Mouse (Mus musculus) testis, adult 2 months (tissue): ENCODE measurements around the gene Spic. TPM values are rescaled to one million over a fixed set of nuclear protein-coding genes. Genes with fewer than 3 reads are reported as not detected.

Experiments
- H3K27ac ChIP-seq: fragments of 200-500 bp; 2 replicates; pipeline ENCODE4 v1.5.1; 2012; ENCODE audit warnings: low read depth, low read length; ENCODE audit not compliant: control insufficient read depth, insufficient read depth
- H3K27me3 ChIP-seq: fragments of 200-500 bp; 2 replicates; pipeline ENCODE4 v1.6.1; 2012; ENCODE audit warnings: mild to moderate bottlenecking, low read length, moderate library complexity; ENCODE audit not compliant: control insufficient read depth, insufficient read depth
- H3K36me3 ChIP-seq: fragments of 200-500 bp; 2 replicates; pipeline ENCODE4 v1.6.1; 2012; ENCODE audit warnings: mild to moderate bottlenecking, low read length; ENCODE audit not compliant: control insufficient read depth, insufficient read depth
- H3K4me1 ChIP-seq: fragments of 200-500 bp; 2 replicates; pipeline ENCODE4 v1.6.1; 2012; ENCODE audit warnings: low read length; ENCODE audit not compliant: control insufficient read depth, insufficient read depth
- H3K4me3 ChIP-seq: fragments of 200-500 bp; 2 replicates; pipeline ENCODE4 v1.5.1; 2012; ENCODE audit warnings: low read depth, mild to moderate bottlenecking, low read length, moderate library complexity, mixed read lengths; ENCODE audit not compliant: control insufficient read depth
- CTCF ChIP-seq: fragments of 200-500 bp; IDR thresholded peaks from 2 replicates; pipeline ENCODE4 v1.5.1; 2012; ENCODE audit warnings: low read depth, mild to moderate bottlenecking, inconsistent platforms, low read length, moderate library complexity; ENCODE audit not compliant: control insufficient read depth, insufficient read depth, insufficient replicate concordance
- POLR2A ChIP-seq: fragments of 200-500 bp; IDR thresholded peaks from 2 replicates; pipeline ENCODE4 v1.6.1; 2012; ENCODE audit warnings: low read depth, mild to moderate bottlenecking, inconsistent platforms, low read length, moderate library complexity; ENCODE audit not compliant: control insufficient read depth
- polyA plus RNA-seq: library from polyadenylated mRNA; depleted of rRNA; stranded (reverse); fragments of >200 nt; gene quantifications from 2 replicates; pipeline ENCODE4 v1.2.3, GENCODE M21; 2012; rRNA removed

Spic gene
- polyA plus RNA-seq = not detected in 2 replicates

DNA sequence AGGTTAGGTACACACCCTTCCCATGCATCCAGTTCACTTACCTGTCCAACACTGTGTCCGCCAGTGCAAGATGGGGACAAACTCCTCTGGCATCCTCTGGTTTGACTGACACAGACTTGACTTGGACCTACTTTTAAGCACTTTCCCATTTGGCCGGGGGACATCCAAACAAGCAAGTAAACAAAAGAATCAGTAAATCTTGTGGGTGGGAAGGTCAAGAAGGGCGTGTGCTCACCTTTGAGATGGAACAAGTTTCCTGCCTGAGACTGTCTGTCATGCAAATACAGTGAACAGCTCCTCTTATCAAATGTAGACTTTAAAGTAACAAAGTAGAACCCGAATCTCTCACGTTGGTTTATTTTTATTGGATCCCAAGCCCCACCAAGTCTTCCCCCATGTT, at the start of gene Spic:
Gene Spic, minus strand, starts transcription at position 91 of the 400 bp plus-strand sequence.
- no peaks in the 10 kb centered on the region for H3K36me3 ChIP-seq
- TF ChIP-seq CTCF = no peak
- TF ChIP-seq POLR2A = no peak
- H3K27ac ChIP-seq = no peak within 1 kb of the TSS
- no peak within 1 kb of the TSS for H3K4me3 ChIP-seq
- no peaks in the 10 kb centered on the region for H3K4me1 ChIP-seq
- H3K27me3 ChIP-seq = no peaks in the 10 kb centered on the region

GRCm38 (mm10) chr10:88732309-88732622, 47.5 kb upstream of the Spic start:
- H3K27ac ChIP-seq = no peak overlapping the region
- TF ChIP-seq CTCF = no peak
- TF ChIP-seq POLR2A = no peak
- peak overlapping the region; percentile 99 for H3K4me3 ChIP-seq
- H3K36me3 ChIP-seq = no peaks in the 10 kb centered on the region
- peaks cover 2% of the 10 kb centered on the region; the same call in 1 of the 2 replicates for H3K4me1 ChIP-seq
- no peaks in the 10 kb centered on the region for H3K27me3 ChIP-seq

- TF ChIP-seq CTCF = no peak
- TF ChIP-seq POLR2A = no peak
- H3K4me1 ChIP-seq = peaks cover 2% of the 10 kb centered on the region; the same call in 1 of the 2 replicates
- H3K4me3 ChIP-seq = peak overlapping the region; percentile 99
- H3K36me3 ChIP-seq = no peaks in the 10 kb centered on the region
- H3K27ac ChIP-seq = peak overlapping the region; percentile 90
- no peaks in the 10 kb centered on the region for H3K27me3 ChIP-seq
Observed at GRCm38 (mm10) chr10:88731496-88732308, 46.9 kb upstream of the Spic start.

DNA sequence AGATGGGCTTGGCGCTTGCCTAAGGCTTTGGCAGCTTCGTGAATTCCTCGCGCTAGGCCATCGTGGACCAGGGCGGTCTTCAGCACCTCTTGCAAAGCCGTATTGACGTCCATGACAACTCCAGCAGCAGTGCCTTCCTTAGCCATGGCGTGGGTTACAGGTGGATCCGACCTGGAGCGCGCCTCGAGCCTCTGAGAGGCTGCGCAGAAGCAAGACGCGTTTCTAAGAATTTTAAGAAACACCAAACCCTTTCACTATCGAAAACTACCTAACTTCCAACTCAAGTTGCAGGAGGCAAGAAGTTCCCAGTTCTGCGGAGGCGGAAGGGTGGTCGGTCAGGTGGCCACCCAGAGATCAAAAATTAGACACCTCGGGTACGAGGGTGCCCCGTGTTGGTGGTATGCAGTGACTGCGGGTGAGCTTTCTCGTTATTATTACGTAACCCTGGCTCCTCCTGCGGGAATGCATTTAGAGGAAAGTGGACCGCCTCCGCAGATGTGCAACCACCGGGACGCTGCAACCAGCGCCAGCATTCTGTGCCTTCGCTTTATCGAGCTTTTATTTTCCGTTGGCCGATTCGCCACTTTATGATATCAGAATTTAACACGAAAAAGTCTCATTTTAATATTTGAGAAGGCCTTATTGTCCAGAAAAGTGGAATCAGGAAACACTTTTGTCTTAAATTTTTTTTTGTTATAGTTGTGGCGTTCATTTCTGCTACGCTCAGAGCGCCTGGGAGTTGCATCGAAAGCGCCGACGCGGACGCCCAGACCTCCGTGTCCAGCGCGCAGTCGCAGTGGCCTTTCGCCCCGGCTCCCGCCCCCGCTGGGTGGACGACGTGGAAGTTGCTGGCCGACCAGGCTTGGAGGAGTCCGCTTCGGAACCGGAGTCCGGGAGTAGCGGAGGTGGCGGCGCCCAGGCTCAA, 46.0 kb upstream of the Spic start, which contains the start of gene Arl1:
Gene Arl1, plus strand, starts transcription at position 288 of the 925 bp plus-strand sequence.
- no peaks in the 10 kb centered on the region for H3K27me3 ChIP-seq
- peaks cover 2% of the 10 kb centered on the region; the same call in 1 of the 2 replicates for H3K4me1 ChIP-seq
- no peak for TF ChIP-seq CTCF
- TF ChIP-seq POLR2A = peak; percentile 55; the same call in 1 of the 2 replicates
- no peaks in the 10 kb centered on the region for H3K36me3 ChIP-seq
- H3K4me3 ChIP-seq = peak within 1 kb of the TSS; percentile 99
- peak within 1 kb of the TSS; percentile 90 for H3K27ac ChIP-seq

- Histone ChIP-seq H3K27me3 (no peaks in the 10 kb centered on the region), H3K36me3 (no peaks in the 10 kb centered on the region), H3K27ac (no peak overlapping the region), H3K4me3 (no peak overlapping the region), H3K4me1 (peaks cover 5% of the 10 kb centered on the region)
- TF ChIP-seq POLR2A (no peak), CTCF (no peak)
Observed at GRCm38 (mm10) chr10:88728166-88728565, 43.4 kb upstream of the Spic start.

DNA sequence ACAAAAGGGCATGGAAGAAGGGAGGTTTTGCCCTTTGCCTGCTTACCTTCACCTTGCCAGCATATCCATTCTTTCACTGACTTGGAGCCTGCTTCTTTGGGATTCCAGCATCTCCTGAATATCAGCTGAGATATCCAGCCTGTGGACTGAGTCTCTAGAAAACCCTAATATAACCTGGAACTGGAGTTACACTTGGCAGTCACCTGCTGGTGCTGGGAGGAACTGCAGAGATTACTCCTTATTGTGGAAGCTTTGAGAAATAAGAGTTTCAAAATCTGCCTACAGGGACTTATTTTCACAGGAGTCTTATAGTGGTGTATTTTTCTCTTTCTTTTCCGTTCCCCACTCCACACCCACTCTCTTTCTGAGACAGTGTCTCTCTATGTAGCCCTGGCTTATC, 42.3 kb upstream of the Spic start:
- no peak overlapping the region for H3K4me3 ChIP-seq
- TF ChIP-seq POLR2A (no peak), CTCF (no peak)
- H3K27ac ChIP-seq = no peak overlapping the region

DNA sequence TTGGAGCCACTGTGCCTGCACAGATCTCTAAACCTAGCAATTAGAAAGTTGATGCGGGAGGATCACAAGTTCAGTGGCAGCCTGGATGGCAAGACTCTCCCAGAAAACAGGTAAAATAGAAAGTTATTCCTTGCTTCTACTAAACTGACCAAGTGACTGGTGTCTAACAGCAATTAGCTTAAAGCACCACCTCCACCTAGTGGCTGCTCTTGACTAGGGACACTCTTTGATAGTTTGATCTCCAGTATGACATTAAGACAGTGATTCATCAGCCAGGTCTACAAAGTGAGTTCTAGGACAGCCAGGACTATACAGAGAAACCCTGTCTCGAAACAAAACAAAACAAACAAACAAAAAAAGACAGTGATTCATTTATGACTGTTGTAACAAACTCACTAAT, 40.5 kb upstream of the Spic start:
- Histone ChIP-seq H3K27me3 (no peaks in the 10 kb centered on the region), H3K4me1 (peaks cover 3% of the 10 kb centered on the region), H3K36me3 (no peaks in the 10 kb centered on the region), H3K4me3 (no peak overlapping the region), H3K27ac (no peak overlapping the region)
- TF ChIP-seq CTCF = no peak
- no peak for TF ChIP-seq POLR2A

More for the DNA sequence above, 42.3 kb upstream of the Spic start:
- no peaks in the 10 kb centered on the region for H3K36me3 ChIP-seq
- peaks cover 3% of the 10 kb centered on the region for H3K4me1 ChIP-seq
- H3K27me3 ChIP-seq = no peaks in the 10 kb centered on the region
